Mouse (Mus musculus): ENCODE measurements around the gene Mgat4c. TPM values are rescaled to one million over a fixed set of nuclear protein-coding genes. Genes with fewer than 3 reads are reported as not detected.

The Mgat4c gene
- polyA plus RNA-seq (2012; fragmentation: generic; extraction: Trizol) = not detected

DNA sequence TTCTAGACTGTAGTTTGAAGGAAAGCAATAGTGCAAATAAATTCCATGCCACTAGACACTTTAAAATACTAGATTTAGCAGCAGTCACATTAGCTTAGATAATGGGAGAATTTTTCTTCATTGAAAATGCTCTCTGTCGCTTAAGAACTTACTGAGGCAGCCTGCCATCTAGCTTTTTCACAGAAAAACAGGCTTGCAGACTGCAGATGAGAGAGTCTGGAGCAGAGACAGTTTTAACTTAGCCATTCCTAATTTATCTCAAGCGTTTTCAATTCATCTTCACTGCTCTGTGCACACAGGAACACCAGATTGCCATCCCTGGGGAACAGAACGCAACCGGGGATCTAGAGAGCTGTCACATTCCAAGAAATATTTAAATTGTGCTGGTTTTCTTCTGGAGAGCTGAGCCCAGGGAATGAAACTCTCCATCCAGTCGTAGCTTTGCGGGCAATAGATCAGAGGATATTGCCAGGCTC lies at the start of gene Mgat4c:
TSS of gene Mgat4c (plus strand) at position 51 of the 476 bp plus-strand sequence.
- H3K27me3 ChIP-seq (ENCODE audit: control insufficient read depth, insufficient read depth, insufficient read length) = no peaks in the 10 kb centered on the region
- TF ChIP-seq REST (IDR thresholded peaks at IDR 0.05; ENCODE audit: insufficient read depth, insufficient read length) = no peak
- no peak for TF ChIP-seq POLR2AphosphoS2 (IDR thresholded peaks at IDR 0.05; ENCODE audit: insufficient read length, low read depth)
- no peak for TF ChIP-seq MYOD1 (IDR thresholded peaks at IDR 0.05; ENCODE audit: control insufficient read depth in 1 of 3, insufficient read length in 2 of 3, low read depth in 2 of 3)
- TF ChIP-seq MYOG (IDR thresholded peaks at IDR 0.05; ENCODE audit: control insufficient read depth in 1 of 3, insufficient read depth in 1 of 3, insufficient read length in 2 of 3, low read depth in 2 of 3) = no peak
- no peak for TF ChIP-seq MAX (IDR thresholded peaks at IDR 0.05; ENCODE audit: low read depth)
- no peak for TF ChIP-seq CEBPB (IDR thresholded peaks at IDR 0.05; ENCODE audit: insufficient read depth, poor library complexity, severe bottlenecking)
- no peak for TF ChIP-seq TCF12 (IDR thresholded peaks at IDR 0.05; ENCODE audit: insufficient read depth, poor library complexity, severe bottlenecking)
- TF ChIP-seq TCF3 (IDR thresholded peaks at IDR 0.05; ENCODE audit: insufficient read length, low read depth) = no peak
- no peak for TF ChIP-seq POLR2A (IDR thresholded peaks at IDR 0.05; ENCODE audit: insufficient read length, low read depth)

DNA sequence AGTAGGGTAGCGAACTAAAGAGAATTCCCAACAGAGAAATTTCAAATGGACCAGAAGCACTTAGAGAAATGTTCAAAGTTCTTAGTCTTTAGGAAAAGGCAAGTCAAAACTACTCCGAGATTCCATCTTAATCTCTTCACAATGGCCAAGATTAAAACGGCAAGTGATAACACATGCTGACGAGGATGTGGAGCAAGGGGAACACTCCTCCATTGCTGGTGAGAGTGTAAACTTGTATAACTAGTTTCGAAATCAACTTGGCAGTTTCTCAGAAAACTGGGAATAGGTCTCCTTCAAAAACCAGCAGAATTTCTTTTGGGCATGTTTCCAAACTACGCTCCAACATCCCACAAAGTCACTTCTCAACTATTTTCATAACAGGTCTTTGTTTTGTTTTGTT lies 46.0 kb upstream of the Mgat4c start:
- peak overlapping the region; percentile 14 for H3K4me3 ChIP-seq
- H3K4me2 ChIP-seq (ENCODE audit: low read depth) = peak overlapping the region; percentile 67
- TF ChIP-seq MYOD1 (IDR thresholded peaks at IDR 0.05; ENCODE audit: control insufficient read depth in 1 of 3, insufficient read length in 2 of 3, low read depth in 2 of 3) = no peak
- no peak for TF ChIP-seq POLR2A (IDR thresholded peaks at IDR 0.05; ENCODE audit: insufficient read length, low read depth)
- no peak for TF ChIP-seq REST (IDR thresholded peaks at IDR 0.05; ENCODE audit: insufficient read depth, insufficient read length)
- TF ChIP-seq TCF3 (IDR thresholded peaks at IDR 0.05; ENCODE audit: insufficient read length, low read depth) = no peak
- no peaks in the 10 kb centered on the region for H3K79me2 ChIP-seq (ENCODE audit: control insufficient read depth, insufficient read depth)
- H3ac ChIP-seq (ENCODE audit: control insufficient read depth, insufficient read length) = no peak overlapping the region
- H3K36me3 ChIP-seq (ENCODE audit: control insufficient read depth, insufficient read depth) = no peaks in the 10 kb centered on the region
- H3K27me3 ChIP-seq (ENCODE audit: control insufficient read depth, insufficient read depth, insufficient read length) = no peaks in the 10 kb centered on the region

More for the DNA sequence above, at the start of gene Mgat4c:
- no peak within 1 kb of the TSS for H3K4me3 ChIP-seq
- no peaks in the 10 kb centered on the region for H3K79me2 ChIP-seq (ENCODE audit: control insufficient read depth, insufficient read depth)
- no peak within 1 kb of the TSS for H3K4me2 ChIP-seq (ENCODE audit: low read depth)
- no peak within 1 kb of the TSS for H3ac ChIP-seq (ENCODE audit: control insufficient read depth, insufficient read length)
- no peaks in the 10 kb centered on the region for H3K36me3 ChIP-seq (ENCODE audit: control insufficient read depth, insufficient read depth)

GRCm38 (mm10) chr10:101641048-101641447 lies 40.2 kb upstream of the Mgat4c start:
- Histone ChIP-seq H3K36me3 (ENCODE audit: control insufficient read depth, insufficient read depth) (no peaks in the 10 kb centered on the region), H3ac (ENCODE audit: control insufficient read depth, insufficient read length) (no peak overlapping the region), H3K79me2 (ENCODE audit: control insufficient read depth, insufficient read depth) (no peaks in the 10 kb centered on the region)

DNA sequence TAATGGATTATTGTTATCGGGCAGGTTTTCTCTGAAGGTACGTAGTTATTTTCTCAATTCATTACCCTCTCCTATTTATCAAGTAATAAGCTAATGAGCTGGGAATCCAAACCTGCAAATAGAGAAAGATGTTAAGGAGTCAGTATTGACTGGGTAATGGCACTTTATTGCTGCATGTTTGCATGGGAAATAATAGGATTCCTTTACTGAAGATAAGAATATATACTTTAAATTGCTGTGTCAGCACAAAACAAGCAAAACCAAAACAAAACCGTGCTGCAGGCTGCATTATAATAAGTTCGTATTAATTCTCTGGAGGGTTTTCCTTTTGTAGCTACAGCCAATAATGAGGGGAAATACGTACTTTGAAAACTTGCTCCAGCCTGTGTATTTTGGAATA lies 627 bp downstream of the Mgat4c start:
- H3K4me2 ChIP-seq (ENCODE audit: low read depth) = no peak overlapping the region

More at GRCm38 (mm10) chr10:101641048-101641447, 40.2 kb upstream of the Mgat4c start:
- Histone ChIP-seq H3K27me3 (ENCODE audit: control insufficient read depth, insufficient read depth, insufficient read length) (no peaks in the 10 kb centered on the region), H3K4me2 (ENCODE audit: low read depth) (no peak overlapping the region), H3K4me3 (no peak overlapping the region)
- TF ChIP-seq USF1 (IDR thresholded peaks at IDR 0.05; ENCODE audit: low read depth) = no peak

DNA sequence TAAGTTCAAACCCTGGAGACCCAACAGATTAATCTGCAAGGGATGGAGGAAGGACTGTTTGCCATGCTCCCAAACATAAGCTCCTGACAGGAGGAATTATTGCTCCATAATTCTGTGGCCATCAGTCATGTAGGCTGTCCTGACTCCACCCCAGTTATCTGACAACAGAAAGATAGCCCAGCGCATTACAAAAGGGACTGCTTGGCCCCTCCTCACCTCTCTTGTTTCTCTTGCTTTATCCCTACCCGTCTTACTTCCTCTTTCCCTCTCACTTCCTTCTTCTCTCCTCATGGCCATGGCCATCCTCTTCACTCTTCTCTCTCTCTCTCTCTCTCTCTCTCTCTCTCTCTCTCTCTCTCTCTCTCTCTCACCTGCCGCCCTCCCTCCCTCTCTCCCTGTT lies 80.5 kb downstream of the Mgat4c start:
- Histone ChIP-seq H3ac (ENCODE audit: control insufficient read depth, insufficient read length) (no peak overlapping the region), H3K36me3 (ENCODE audit: control insufficient read depth, insufficient read depth) (no peaks in the 10 kb centered on the region)

More for the DNA sequence above, 627 bp downstream of the Mgat4c start:
- Histone ChIP-seq H3K36me3 (ENCODE audit: control insufficient read depth, insufficient read depth) (no peaks in the 10 kb centered on the region), H3K27me3 (ENCODE audit: control insufficient read depth, insufficient read depth, insufficient read length) (no peaks in the 10 kb centered on the region), H3ac (ENCODE audit: control insufficient read depth, insufficient read length) (no peak overlapping the region), H3K4me3 (no peak overlapping the region), H3K79me2 (ENCODE audit: control insufficient read depth, insufficient read depth) (no peaks in the 10 kb centered on the region)
- no peak for TF ChIP-seq MYOG (IDR thresholded peaks at IDR 0.05; ENCODE audit: control insufficient read depth in 1 of 3, insufficient read depth in 1 of 3, insufficient read length in 2 of 3, low read depth in 2 of 3)
- TF ChIP-seq E2F4 (IDR thresholded peaks at IDR 0.05; ENCODE audit: insufficient read depth) = no peak
- no peak for TF ChIP-seq REST (IDR thresholded peaks at IDR 0.05; ENCODE audit: insufficient read depth, insufficient read length)
- TF ChIP-seq MAX (IDR thresholded peaks at IDR 0.05; ENCODE audit: low read depth) = no peak
- no peak for TF ChIP-seq SRF (IDR thresholded peaks at IDR 0.05; ENCODE audit: control insufficient read depth, insufficient read length, low read depth)
- no peak for TF ChIP-seq POLR2AphosphoS2 (IDR thresholded peaks at IDR 0.05; ENCODE audit: insufficient read length, low read depth)
- no peak for TF ChIP-seq TCF3 (IDR thresholded peaks at IDR 0.05; ENCODE audit: insufficient read length, low read depth)
- no peak for TF ChIP-seq USF1 (IDR thresholded peaks at IDR 0.05; ENCODE audit: low read depth)
- no peak for TF ChIP-seq MYOD1 (IDR thresholded peaks at IDR 0.05; ENCODE audit: control insufficient read depth in 1 of 3, insufficient read length in 2 of 3, low read depth in 2 of 3)
- TF ChIP-seq POLR2A (IDR thresholded peaks at IDR 0.05; ENCODE audit: insufficient read length, low read depth) = no peak
- TF ChIP-seq TCF12 (IDR thresholded peaks at IDR 0.05; ENCODE audit: insufficient read depth, poor library complexity, severe bottlenecking) = no peak
- no peak for TF ChIP-seq CEBPB (IDR thresholded peaks at IDR 0.05; ENCODE audit: insufficient read depth, poor library complexity, severe bottlenecking)

More for the DNA sequence above, 80.5 kb downstream of the Mgat4c start:
- TF ChIP-seq MYOD1 (IDR thresholded peaks at IDR 0.05; ENCODE audit: control insufficient read depth in 1 of 3, insufficient read length in 2 of 3, low read depth in 2 of 3) (no peak), TCF3 (IDR thresholded peaks at IDR 0.05; ENCODE audit: insufficient read length, low read depth) (no peak), CEBPB (IDR thresholded peaks at IDR 0.05; ENCODE audit: insufficient read depth, poor library complexity, severe bottlenecking) (no peak), MAX (IDR thresholded peaks at IDR 0.05; ENCODE audit: low read depth) (no peak), E2F4 (IDR thresholded peaks at IDR 0.05; ENCODE audit: insufficient read depth) (no peak), MYOG (IDR thresholded peaks at IDR 0.05; ENCODE audit: control insufficient read depth in 1 of 3, insufficient read depth in 1 of 3, insufficient read length in 2 of 3, low read depth in 2 of 3) (no peak), POLR2A (IDR thresholded peaks at IDR 0.05; ENCODE audit: insufficient read length, low read depth) (no peak), TCF12 (IDR thresholded peaks at IDR 0.05; ENCODE audit: insufficient read depth, poor library complexity, severe bottlenecking) (no peak), POLR2AphosphoS2 (IDR thresholded peaks at IDR 0.05; ENCODE audit: insufficient read length, low read depth) (no peak), REST (IDR thresholded peaks at IDR 0.05; ENCODE audit: insufficient read depth, insufficient read length) (no peak), SRF (IDR thresholded peaks at IDR 0.05; ENCODE audit: control insufficient read depth, insufficient read length, low read depth) (no peak), USF1 (IDR thresholded peaks at IDR 0.05; ENCODE audit: low read depth) (no peak)
- Histone ChIP-seq H3K4me2 (ENCODE audit: low read depth) (no peak overlapping the region), H3K27me3 (ENCODE audit: control insufficient read depth, insufficient read depth, insufficient read length) (no peaks in the 10 kb centered on the region), H3K79me2 (ENCODE audit: control insufficient read depth, insufficient read depth) (no peaks in the 10 kb centered on the region), H3K4me3 (no peak overlapping the region)

Data from myocyte (in vitro differentiated cells).